Mouse (Mus musculus): ENCODE results near the gene Ctnnd2. TPM values are rescaled to one million over a fixed set of nuclear protein-coding genes. Genes with fewer than 3 reads are reported as not detected.

Ctnnd2 gene
- polyA plus RNA-seq, 1 experiment from 2014 or later, result 4.3 TPM

- DNase-seq (ENCODE audit: low spot score) (no peak), ATAC-seq (no peak)
- Histone ChIP-seq H3K36me3 (ENCODE audit: insufficient read depth, low read length) (no peaks in the 10 kb centered on the region), H3K4me2 (replicated peaks; ENCODE audit: low read depth, low read length) (no peak overlapping the region), H3K9me3 (ENCODE audit: low read length) (no peaks in the 10 kb centered on the region), H3K4me3 (ENCODE audit: low read depth, low read length) (no peak overlapping the region), H3K9ac (replicated peaks; ENCODE audit: low read depth) (no peak overlapping the region), H3K27ac (ENCODE audit: low read length) (no peak overlapping the region), H3K27me3 (replicated peaks; ENCODE audit: insufficient read depth, low read length) (no peaks in the 10 kb centered on the region), H3K4me1 (ENCODE audit: insufficient read depth, low read depth, low read length) (no peaks in the 10 kb centered on the region)
- WGBS, result 66% methylated on average over 3 of the region's 3 CpGs
- TF ChIP-seq EP300 (IDR thresholded peaks at IDR 0.05), result no peak
- TF ChIP-seq CTCF (IDR thresholded peaks at IDR 0.05), result no peak
Observed at GRCm38 (mm10) chr15:30718811-30719210, 546.4 kb downstream of the Ctnnd2 start.

DNA sequence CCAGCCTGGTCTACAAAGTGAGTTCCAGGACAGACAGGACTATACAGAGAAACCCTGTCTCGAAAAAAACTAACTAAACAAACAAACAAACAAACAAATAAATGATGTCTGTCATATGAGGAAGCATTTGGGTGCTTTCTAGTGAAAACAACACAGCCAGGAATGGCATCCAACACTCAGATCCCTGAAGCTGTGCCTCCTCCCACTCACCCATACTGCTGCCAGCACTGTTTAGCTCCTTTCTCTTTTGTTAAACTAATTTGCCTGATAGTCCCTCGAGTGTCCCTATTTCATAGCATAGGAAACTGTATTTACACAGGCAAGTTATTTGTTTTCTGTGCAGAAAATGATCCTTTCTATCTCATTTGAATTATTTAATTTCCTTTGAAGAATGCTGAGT, 546.8 kb downstream of the Ctnnd2 start:
- no peaks in the 10 kb centered on the region for H3K9me3 ChIP-seq (ENCODE audit: low read length)
- TF ChIP-seq EP300 (IDR thresholded peaks at IDR 0.05), result no peak
- TF ChIP-seq CTCF (IDR thresholded peaks at IDR 0.05), result no peak
- H3K4me3 ChIP-seq (ENCODE audit: low read depth, low read length), result no peak overlapping the region
- no peaks in the 10 kb centered on the region for H3K27me3 ChIP-seq (replicated peaks; ENCODE audit: insufficient read depth, low read length)
- H3K27ac ChIP-seq (ENCODE audit: low read length), result no peak overlapping the region
- H3K4me2 ChIP-seq (replicated peaks; ENCODE audit: low read depth, low read length), result no peak overlapping the region
- no peak overlapping the region for H3K9ac ChIP-seq (replicated peaks; ENCODE audit: low read depth)
- H3K36me3 ChIP-seq (ENCODE audit: insufficient read depth, low read length), result no peaks in the 10 kb centered on the region
- H3K4me1 ChIP-seq (ENCODE audit: insufficient read depth, low read depth, low read length), result no peaks in the 10 kb centered on the region
- WGBS, result 63% methylated on average over 2 of the region's 2 CpGs
- no peak for DNase-seq (ENCODE audit: low spot score)
- no peak for ATAC-seq

GRCm38 (mm10) chr15:30721098-30721497, 548.7 kb downstream of the Ctnnd2 start:
- DNase-seq (ENCODE audit: low spot score) (no peak), ATAC-seq (no peak)
- 53% methylated on average over 2 of the region's 2 CpGs for WGBS
- H3K36me3 ChIP-seq (ENCODE audit: insufficient read depth, low read length), result no peaks in the 10 kb centered on the region
- H3K27ac ChIP-seq (ENCODE audit: low read length), result no peak overlapping the region
- no peaks in the 10 kb centered on the region for H3K4me1 ChIP-seq (ENCODE audit: insufficient read depth, low read depth, low read length)
- no peaks in the 10 kb centered on the region for H3K27me3 ChIP-seq (replicated peaks; ENCODE audit: insufficient read depth, low read length)
- TF ChIP-seq CTCF (IDR thresholded peaks at IDR 0.05) (no peak), EP300 (IDR thresholded peaks at IDR 0.05) (no peak)
- H3K4me3 ChIP-seq (ENCODE audit: low read depth, low read length), result no peak overlapping the region
- no peaks in the 10 kb centered on the region for H3K9me3 ChIP-seq (ENCODE audit: low read length)
- H3K4me2 ChIP-seq (replicated peaks; ENCODE audit: low read depth, low read length), result no peak overlapping the region
- H3K9ac ChIP-seq (replicated peaks; ENCODE audit: low read depth), result no peak overlapping the region

GRCm38 (mm10) chr15:30726066-30726465, 553.7 kb downstream of the Ctnnd2 start:
- Histone ChIP-seq H3K9me3 (ENCODE audit: low read length) (no peaks in the 10 kb centered on the region), H3K4me1 (ENCODE audit: insufficient read depth, low read depth, low read length) (no peaks in the 10 kb centered on the region), H3K4me3 (ENCODE audit: low read depth, low read length) (no peak overlapping the region), H3K27me3 (replicated peaks; ENCODE audit: insufficient read depth, low read length) (no peaks in the 10 kb centered on the region), H3K9ac (replicated peaks; ENCODE audit: low read depth) (no peak overlapping the region), H3K27ac (ENCODE audit: low read length) (no peak overlapping the region), H3K36me3 (ENCODE audit: insufficient read depth, low read length) (no peaks in the 10 kb centered on the region), H3K4me2 (replicated peaks; ENCODE audit: low read depth, low read length) (no peak overlapping the region)
- 88% methylated on average over 5 of the region's 5 CpGs for WGBS
- DNase-seq (ENCODE audit: low spot score) (no peak), ATAC-seq (no peak)
- no peak for TF ChIP-seq CTCF (IDR thresholded peaks at IDR 0.05)
- TF ChIP-seq EP300 (IDR thresholded peaks at IDR 0.05), result no peak

GRCm38 (mm10) chr15:30738178-30738577, 565.8 kb downstream of the Ctnnd2 start:
- Histone ChIP-seq H3K36me3 (ENCODE audit: insufficient read depth, low read length) (no peaks in the 10 kb centered on the region), H3K9ac (replicated peaks; ENCODE audit: low read depth) (no peak overlapping the region), H3K27ac (ENCODE audit: low read length) (no peak overlapping the region), H3K4me1 (ENCODE audit: insufficient read depth, low read depth, low read length) (no peaks in the 10 kb centered on the region), H3K27me3 (replicated peaks; ENCODE audit: insufficient read depth, low read length) (no peaks in the 10 kb centered on the region), H3K9me3 (ENCODE audit: low read length) (no peaks in the 10 kb centered on the region), H3K4me3 (ENCODE audit: low read depth, low read length) (no peak overlapping the region), H3K4me2 (replicated peaks; ENCODE audit: low read depth, low read length) (no peak overlapping the region)
- ATAC-seq (no peak), DNase-seq (ENCODE audit: low spot score) (no peak)
- TF ChIP-seq EP300 (IDR thresholded peaks at IDR 0.05) (no peak), CTCF (IDR thresholded peaks at IDR 0.05) (no peak)
- 68% methylated on average over 4 of the region's 4 CpGs for WGBS

DNA sequence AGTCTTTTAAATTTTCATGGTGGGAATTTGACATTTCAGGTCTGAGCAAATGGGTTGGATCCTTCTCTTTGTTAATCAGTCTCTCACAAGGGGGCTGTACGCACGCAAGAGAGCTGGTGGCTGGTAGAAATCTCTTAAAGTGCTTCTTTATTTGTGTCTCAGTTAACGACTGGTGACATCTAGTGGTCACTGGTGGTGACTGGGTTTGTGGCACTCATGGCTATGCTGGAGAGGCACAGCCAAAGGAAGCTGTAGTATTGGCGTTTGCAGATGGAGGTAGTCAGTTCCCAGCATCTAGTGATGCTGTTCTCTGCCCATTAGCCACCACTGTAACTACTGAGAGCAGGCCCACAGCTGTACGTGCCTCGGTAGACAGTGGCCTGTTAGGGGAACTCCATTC, 568.3 kb downstream of the Ctnnd2 start:
- Histone ChIP-seq H3K27ac (ENCODE audit: low read length) (no peak overlapping the region), H3K4me3 (ENCODE audit: low read depth, low read length) (no peak overlapping the region), H3K4me2 (replicated peaks; ENCODE audit: low read depth, low read length) (no peak overlapping the region), H3K36me3 (ENCODE audit: insufficient read depth, low read length) (no peaks in the 10 kb centered on the region), H3K27me3 (replicated peaks; ENCODE audit: insufficient read depth, low read length) (no peaks in the 10 kb centered on the region), H3K9ac (replicated peaks; ENCODE audit: low read depth) (no peak overlapping the region), H3K9me3 (ENCODE audit: low read length) (no peaks in the 10 kb centered on the region), H3K4me1 (ENCODE audit: insufficient read depth, low read depth, low read length) (no peaks in the 10 kb centered on the region)
- peak; percentile 73 for ATAC-seq
- peak; percentile 87 for TF ChIP-seq CTCF (IDR thresholded peaks at IDR 0.05)
- TF ChIP-seq EP300 (IDR thresholded peaks at IDR 0.05), result no peak
- 6% methylated on average over 6 of the region's 6 CpGs for WGBS
- peak; percentile 82 for DNase-seq (ENCODE audit: low spot score)

GRCm38 (mm10) chr15:30757991-30758390, 585.6 kb downstream of the Ctnnd2 start:
- Histone ChIP-seq H3K27ac (ENCODE audit: low read length) (no peak overlapping the region), H3K9ac (replicated peaks; ENCODE audit: low read depth) (no peak overlapping the region), H3K4me1 (ENCODE audit: insufficient read depth, low read depth, low read length) (no peaks in the 10 kb centered on the region), H3K36me3 (ENCODE audit: insufficient read depth, low read length) (no peaks in the 10 kb centered on the region), H3K27me3 (replicated peaks; ENCODE audit: insufficient read depth, low read length) (no peaks in the 10 kb centered on the region), H3K9me3 (ENCODE audit: low read length) (no peaks in the 10 kb centered on the region), H3K4me2 (replicated peaks; ENCODE audit: low read depth, low read length) (no peak overlapping the region), H3K4me3 (ENCODE audit: low read depth, low read length) (no peak overlapping the region)
- TF ChIP-seq EP300 (IDR thresholded peaks at IDR 0.05), result no peak
- no peak for TF ChIP-seq CTCF (IDR thresholded peaks at IDR 0.05)
- DNase-seq (ENCODE audit: low spot score) (no peak), ATAC-seq (no peak)
- 78% methylated on average over 2 of the region's 2 CpGs for WGBS

All from lung, postnatal 0 days (tissue).